Mouse (Mus musculus) fibroblast of lung, adult 2 months (primary cell): ENCODE results near the gene Ttc26.

Source experiments
- DNase-seq: peaks from one replicate; pipeline ENCODE4 v3.0.0-alpha.2; 2011; ENCODE audit warnings: low read depth

Gene Ttc26

GRCm38 (mm10) chr6:38381129-38381771, at the start of gene Ttc26:
Ttc26 (plus strand) TSS chr6:38381469.
- DNase-seq = peak; percentile 73

GRCm38 (mm10) chr6:38335264-38335663, 46.0 kb upstream of the Ttc26 start:
- DNase-seq = no peak

GRCm38 (mm10) chr6:38337166-38337705, 44.0 kb upstream of the Ttc26 start:
- DNase-seq = no peak

- DNase-seq = peak; percentile 41
These were observed 43.3 kb upstream of the Ttc26 start for GRCm38 (mm10) chr6:38337951-38338350.

- no peak for DNase-seq
These were observed 42.2 kb upstream of the Ttc26 start for GRCm38 (mm10) chr6:38339078-38339477.

- DNase-seq = no peak
These were observed 39.3 kb upstream of the Ttc26 start for GRCm38 (mm10) chr6:38341751-38342665.

- DNase-seq = no peak
These were observed 38.6 kb upstream of the Ttc26 start for GRCm38 (mm10) chr6:38342666-38342992.

GRCm38 (mm10) chr6:38343581-38343980, 37.7 kb upstream of the Ttc26 start:
- DNase-seq = no peak

- DNase-seq = no peak
These were observed 37.1 kb upstream of the Ttc26 start for GRCm38 (mm10) chr6:38344006-38344670.

GRCm38 (mm10) chr6:38345796-38346195, 35.5 kb upstream of the Ttc26 start:
- no peak for DNase-seq

GRCm38 (mm10) chr6:38347875-38348274, 33.4 kb upstream of the Ttc26 start:
- no peak for DNase-seq

GRCm38 (mm10) chr6:38348811-38349453, 32.3 kb upstream of the Ttc26 start:
- DNase-seq = no peak

- no peak for DNase-seq
These were observed 31.5 kb upstream of the Ttc26 start for GRCm38 (mm10) chr6:38349806-38350205.

GRCm38 (mm10) chr6:38351930-38352329, 29.3 kb upstream of the Ttc26 start:
- no peak for DNase-seq

GRCm38 (mm10) chr6:38352451-38352850, 28.8 kb upstream of the Ttc26 start:
- no peak for DNase-seq

- no peak for DNase-seq
These were observed 28.1 kb upstream of the Ttc26 start for GRCm38 (mm10) chr6:38353181-38353580.

- DNase-seq = peak; percentile 34
These were observed 27.2 kb upstream of the Ttc26 start, which contains the start of gene Zc3hav1 for GRCm38 (mm10) chr6:38353811-38354722. Zc3hav1 (minus strand) TSS chr6:38354603.

- no peak for DNase-seq
These were observed 26.4 kb upstream of the Ttc26 start for GRCm38 (mm10) chr6:38354723-38355353.

GRCm38 (mm10) chr6:38355354-38355823, 25.9 kb upstream of the Ttc26 start:
- no peak for DNase-seq

- no peak for DNase-seq
These were observed 25.4 kb upstream of the Ttc26 start for GRCm38 (mm10) chr6:38355862-38356261.
